Mouse (Mus musculus): ENCODE measurements around the gene Fam228b. TPM values are rescaled to one million over a fixed set of nuclear protein-coding genes. Genes with fewer than 3 reads are reported as not detected.

Gene Fam228b
- polyA plus RNA-seq (2012; rRNA removed) = 0.08 and 0.23 TPM in 2 replicates

DNA sequence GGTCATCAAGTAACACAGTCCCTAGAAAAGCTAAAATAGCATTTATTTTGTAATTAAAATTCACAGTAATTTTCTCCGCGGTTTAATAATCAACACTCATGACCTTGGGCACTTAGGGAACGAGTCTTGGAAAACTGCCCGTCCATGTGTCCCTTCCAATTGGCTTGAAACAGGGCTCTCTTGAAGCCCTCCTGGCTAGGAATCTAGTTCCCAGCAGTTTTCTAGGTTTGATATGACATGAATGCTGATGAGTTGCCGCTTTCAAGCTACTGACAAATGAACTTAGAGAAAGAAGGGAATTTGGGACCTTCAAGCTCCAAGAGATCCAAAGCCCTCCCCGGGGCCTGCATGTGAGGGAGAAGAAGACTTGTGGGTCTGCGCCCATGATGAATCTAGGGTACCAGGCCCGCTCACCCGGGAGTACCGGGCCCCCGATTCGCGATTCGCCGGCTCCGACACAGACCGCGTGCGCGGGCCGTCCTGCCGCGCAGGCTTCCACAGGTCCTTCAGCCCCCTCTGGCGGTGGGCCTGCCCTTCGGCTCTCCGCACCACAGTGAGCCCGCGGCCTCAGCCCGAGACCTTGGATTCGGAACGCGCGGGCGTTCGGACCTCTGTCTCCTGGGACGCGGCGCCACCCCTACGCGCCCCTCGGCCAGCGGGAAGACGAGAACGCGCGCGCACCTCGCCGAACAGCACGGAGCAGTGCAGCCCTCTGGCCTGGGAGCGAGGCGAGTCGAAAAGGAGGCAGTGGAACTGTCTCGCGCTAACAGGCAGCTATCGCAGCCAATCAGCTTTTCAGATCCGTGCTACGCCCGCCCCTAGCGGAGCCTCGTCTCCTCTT, at the start of gene Fam228b, which contains the start of gene Pfn4:
Fam228b (minus strand) TSS at position 776 of the 841 bp plus-strand sequence.
Pfn4 (plus strand) TSS at position 531 of the 841 bp plus-strand sequence.

DNA sequence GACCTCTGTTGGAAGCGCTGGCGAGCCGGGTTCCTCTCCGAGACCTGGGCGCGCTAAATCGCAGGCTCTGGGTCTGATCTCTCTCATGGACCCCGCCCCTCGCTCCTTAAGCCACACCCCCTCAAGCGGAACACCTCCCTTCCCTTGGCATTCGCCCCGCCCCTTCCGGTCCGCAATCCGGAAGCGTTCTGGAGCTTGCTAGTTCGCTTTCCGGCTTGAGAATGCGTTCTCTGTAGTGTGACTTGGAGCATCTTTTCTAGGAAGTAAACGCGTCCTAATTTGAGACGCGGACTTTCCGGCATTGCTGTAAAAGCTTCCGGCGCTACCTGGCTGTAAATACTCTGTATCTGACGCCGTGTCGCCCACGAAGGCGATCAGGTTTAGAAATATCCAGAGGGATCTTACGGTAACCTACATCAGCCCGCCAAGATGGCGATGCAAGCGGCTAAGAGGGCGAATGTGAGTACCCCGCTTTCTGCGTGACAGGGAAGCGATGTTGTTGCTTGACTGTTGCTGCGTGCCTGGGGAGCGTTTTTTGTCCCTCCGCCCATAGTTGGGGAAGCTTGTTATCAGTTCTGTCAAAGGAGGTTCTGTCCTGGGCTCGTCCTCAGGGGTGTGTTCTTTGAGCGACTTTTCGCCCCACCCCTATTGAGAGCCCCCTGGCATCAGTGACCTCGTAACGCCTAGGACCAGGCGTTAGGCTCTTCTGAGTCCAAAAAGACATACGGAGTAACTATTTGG, 48.5 kb upstream of the Fam228b start, which contains the start of gene Sf3b6:
Sf3b6 (plus strand) TSS at position 184 of the 741 bp plus-strand sequence.

DNA sequence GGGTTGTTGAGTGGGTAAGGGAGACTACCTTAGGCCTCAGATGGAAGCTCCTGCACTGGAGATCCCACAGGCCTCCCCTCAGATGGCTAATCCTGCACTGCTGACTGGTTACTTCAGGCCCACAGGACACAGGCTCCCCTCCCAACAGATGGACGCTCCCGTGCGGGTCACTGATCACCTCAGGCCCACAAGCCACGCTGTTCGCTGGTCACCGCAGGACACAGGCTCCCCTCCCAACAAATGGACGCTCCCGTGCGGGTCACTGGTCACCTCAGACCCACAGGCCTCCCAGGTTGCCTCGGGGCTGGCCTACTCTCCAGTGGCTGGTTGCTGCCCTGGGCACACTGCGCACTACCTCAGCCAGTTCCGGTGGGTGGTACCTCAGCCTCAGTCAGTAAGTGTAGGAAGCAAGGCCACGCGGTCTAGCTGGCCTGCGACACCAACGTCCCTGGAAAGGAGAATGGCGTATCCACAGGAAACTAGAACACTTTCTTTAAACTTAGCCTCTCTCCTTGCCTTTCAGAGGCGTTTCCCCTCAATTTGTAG, 31.0 kb downstream of the Fam228b start, which contains the start of gene Fam228a:
Fam228a (minus strand) TSS at position 400 of the 546 bp plus-strand sequence.

Other genes starting within 250 kb of the Fam228b start
- 17.4 and 17.5 TPM in 2 replicates for gene Itsn2, start 176.6 kb downstream of the Fam228b start, polyA plus RNA-seq (2012; rRNA removed)
- not detected in 2 replicates for gene Gm3625, start 176.3 kb downstream of the Fam228b start, polyA plus RNA-seq (2012; rRNA removed)
- gene Fam228a, start 30.8 kb downstream of the Fam228b start, polyA plus RNA-seq (2012; rRNA removed) = not detected in 2 replicates
- gene Pfn4, start 245 bp downstream of the Fam228b start, polyA plus RNA-seq (2012; rRNA removed) = 0.07 and 0.10 TPM in 2 replicates
- 36.7 and 37.3 TPM in 2 replicates for gene Sf3b6, start 48.3 kb upstream of the Fam228b start, polyA plus RNA-seq (2012; rRNA removed)
- gene Fkbp1b, start 72.3 kb upstream of the Fam228b start, polyA plus RNA-seq (2012; rRNA removed) = 7.6 and 9.2 TPM in 2 replicates
- gene Wdcp, start 74.0 kb upstream of the Fam228b start, polyA plus RNA-seq (2012; rRNA removed) = 3.0 and 3.3 TPM in 2 replicates
- gene Mfsd2b, start 105.1 kb upstream of the Fam228b start, polyA plus RNA-seq (2012; rRNA removed) = 1.9 and 2.6 TPM in 2 replicates
- gene Ubxn2a, start 138.4 kb upstream of the Fam228b start, polyA plus RNA-seq (2012; rRNA removed) = 7.8 and 8.4 TPM in 2 replicates
- gene Atad2b, start 148.1 kb upstream of the Fam228b start, polyA plus RNA-seq (2012; rRNA removed) = 14.4 and 16.1 TPM in 2 replicates

Data from colon, adult 2 months (tissue).